Mouse (Mus musculus): Measurements from ENCODE around the gene Usmg5. TPM values are rescaled to one million over a fixed set of nuclear protein-coding genes. Genes with fewer than 3 reads are reported as not detected.

Gene Usmg5
- polyA plus RNA-seq, 1 experiment from 2014 or later = 1,638 TPM

DNA sequence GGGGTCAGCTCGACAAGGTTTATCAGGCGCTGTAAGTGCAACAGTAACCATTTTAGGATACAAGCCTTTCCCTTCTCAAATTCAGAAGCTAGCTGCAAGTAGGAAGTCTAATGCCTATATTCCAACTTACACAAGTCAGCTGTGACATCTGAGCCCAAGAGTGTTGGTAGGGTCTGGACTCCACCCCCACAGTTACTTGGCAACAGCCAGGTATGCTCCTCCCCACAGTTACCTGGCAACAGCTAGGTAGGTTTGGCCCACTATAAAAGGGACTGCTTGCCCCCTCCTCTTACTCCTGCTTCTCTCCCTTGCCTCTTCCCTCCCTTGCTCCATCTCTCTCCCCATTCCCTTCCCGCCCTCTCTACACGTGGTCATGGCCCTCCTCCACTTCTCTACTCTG lies 41.4 kb downstream of the Usmg5 start:
- no peaks in the 10 kb centered on the region for H3K27me3 ChIP-seq (ENCODE audit: control insufficient read depth, insufficient read depth, low read length)
- H3K27ac ChIP-seq (ENCODE audit: low read depth, low read length) = no peak overlapping the region
- peaks cover 12% of the 10 kb centered on the region for H3K4me1 ChIP-seq (ENCODE audit: control insufficient read depth, insufficient read depth, low read length)
- ATAC-seq (ENCODE audit: low read depth) = no peak
- no peaks in the 10 kb centered on the region for H3K9me3 ChIP-seq (ENCODE audit: control insufficient read depth, low read length)
- no peak overlapping the region for H3K4me3 ChIP-seq (ENCODE audit: low read depth, low read length)
- H3K4me2 ChIP-seq (ENCODE audit: low read depth, low read length) = peak overlapping the region; percentile 61; the same call in 1 of the 2 replicates
- WGBS = 63% methylated on average over 4 of the region's 4 CpGs
- no peaks in the 10 kb centered on the region; the same call in 1 of the 2 replicates for H3K36me3 ChIP-seq (ENCODE audit: control insufficient read depth, insufficient read depth, low read length)
- no peak overlapping the region for H3K9ac ChIP-seq (replicated peaks; ENCODE audit: low read depth, low read length)

GRCm38 (mm10) chr19:47047236-47047833 lies 43.1 kb downstream of the Usmg5 start:
- Histone ChIP-seq H3K4me2 (ENCODE audit: low read depth, low read length) (no peak overlapping the region), H3K9ac (replicated peaks; ENCODE audit: low read depth, low read length) (no peak overlapping the region), H3K27me3 (ENCODE audit: control insufficient read depth, insufficient read depth, low read length) (no peaks in the 10 kb centered on the region), H3K4me1 (ENCODE audit: control insufficient read depth, insufficient read depth, low read length) (peaks cover 12% of the 10 kb centered on the region), H3K27ac (ENCODE audit: low read depth, low read length) (no peak overlapping the region), H3K36me3 (ENCODE audit: control insufficient read depth, insufficient read depth, low read length) (no peaks in the 10 kb centered on the region; the same call in 1 of the 2 replicates), H3K4me3 (ENCODE audit: low read depth, low read length) (no peak overlapping the region), H3K9me3 (ENCODE audit: control insufficient read depth, low read length) (no peaks in the 10 kb centered on the region)
- WGBS = 91% methylated on average over 13 of the region's 13 CpGs
- ATAC-seq (ENCODE audit: low read depth) = no peak

- Histone ChIP-seq H3K27ac (ENCODE audit: low read depth, low read length) (no peak overlapping the region), H3K27me3 (ENCODE audit: control insufficient read depth, insufficient read depth, low read length) (no peaks in the 10 kb centered on the region), H3K4me2 (ENCODE audit: low read depth, low read length) (no peak overlapping the region), H3K4me1 (ENCODE audit: control insufficient read depth, insufficient read depth, low read length) (peaks cover 12% of the 10 kb centered on the region), H3K9me3 (ENCODE audit: control insufficient read depth, low read length) (no peaks in the 10 kb centered on the region), H3K4me3 (ENCODE audit: low read depth, low read length) (no peak overlapping the region), H3K9ac (replicated peaks; ENCODE audit: low read depth, low read length) (no peak overlapping the region), H3K36me3 (ENCODE audit: control insufficient read depth, insufficient read depth, low read length) (no peaks in the 10 kb centered on the region; the same call in 1 of the 2 replicates)
- 81% methylated on average over 1 of the region's 1 CpGs for WGBS
- ATAC-seq (ENCODE audit: low read depth) = no peak
Observed at GRCm38 (mm10) chr19:47046343-47046742, 44.1 kb downstream of the Usmg5 start.

GRCm38 (mm10) chr19:47043608-47044007 lies 46.8 kb downstream of the Usmg5 start:
- Histone ChIP-seq H3K27me3 (ENCODE audit: control insufficient read depth, insufficient read depth, low read length) (no peaks in the 10 kb centered on the region), H3K4me2 (ENCODE audit: low read depth, low read length) (no peak overlapping the region), H3K9me3 (ENCODE audit: control insufficient read depth, low read length) (no peaks in the 10 kb centered on the region), H3K27ac (ENCODE audit: low read depth, low read length) (no peak overlapping the region), H3K36me3 (ENCODE audit: control insufficient read depth, insufficient read depth, low read length) (peaks cover 16% of the 10 kb centered on the region), H3K9ac (replicated peaks; ENCODE audit: low read depth, low read length) (no peak overlapping the region), H3K4me1 (ENCODE audit: control insufficient read depth, insufficient read depth, low read length) (no peaks in the 10 kb centered on the region), H3K4me3 (ENCODE audit: low read depth, low read length) (no peak overlapping the region)
- no peak for ATAC-seq (ENCODE audit: low read depth)
- WGBS = 85% methylated on average over 3 of the region's 3 CpGs

- Histone ChIP-seq H3K4me3 (ENCODE audit: low read depth, low read length) (no peak overlapping the region), H3K4me1 (ENCODE audit: control insufficient read depth, insufficient read depth, low read length) (no peaks in the 10 kb centered on the region), H3K27ac (ENCODE audit: low read depth, low read length) (no peak overlapping the region), H3K36me3 (ENCODE audit: control insufficient read depth, insufficient read depth, low read length) (peaks cover 24% of the 10 kb centered on the region), H3K4me2 (ENCODE audit: low read depth, low read length) (no peak overlapping the region), H3K9me3 (ENCODE audit: control insufficient read depth, low read length) (no peaks in the 10 kb centered on the region), H3K9ac (replicated peaks; ENCODE audit: low read depth, low read length) (no peak overlapping the region), H3K27me3 (ENCODE audit: control insufficient read depth, insufficient read depth, low read length) (no peaks in the 10 kb centered on the region)
- 89% methylated on average over 3 of the region's 3 CpGs for WGBS
- no peak for ATAC-seq (ENCODE audit: low read depth)
Observed at GRCm38 (mm10) chr19:47040720-47041473, 49.5 kb downstream of the Usmg5 start.

GRCm38 (mm10) chr19:47036596-47036995 lies 53.9 kb downstream of the Usmg5 start:
- ATAC-seq (ENCODE audit: low read depth) = no peak
- WGBS = 91% methylated on average over 3 of the region's 3 CpGs
- Histone ChIP-seq H3K27me3 (ENCODE audit: control insufficient read depth, insufficient read depth, low read length) (no peaks in the 10 kb centered on the region), H3K27ac (ENCODE audit: low read depth, low read length) (no peak overlapping the region), H3K9ac (replicated peaks; ENCODE audit: low read depth, low read length) (no peak overlapping the region), H3K9me3 (ENCODE audit: control insufficient read depth, low read length) (no peaks in the 10 kb centered on the region), H3K4me2 (ENCODE audit: low read depth, low read length) (no peak overlapping the region), H3K4me3 (ENCODE audit: low read depth, low read length) (no peak overlapping the region), H3K36me3 (ENCODE audit: control insufficient read depth, insufficient read depth, low read length) (peaks cover 48% of the 10 kb centered on the region), H3K4me1 (ENCODE audit: control insufficient read depth, insufficient read depth, low read length) (no peaks in the 10 kb centered on the region)

GRCm38 (mm10) chr19:47034916-47035315 lies 55.5 kb downstream of the Usmg5 start:
- Histone ChIP-seq H3K27ac (ENCODE audit: low read depth, low read length) (no peak overlapping the region), H3K4me3 (ENCODE audit: low read depth, low read length) (no peak overlapping the region), H3K9ac (replicated peaks; ENCODE audit: low read depth, low read length) (no peak overlapping the region), H3K4me2 (ENCODE audit: low read depth, low read length) (no peak overlapping the region), H3K9me3 (ENCODE audit: control insufficient read depth, low read length) (no peaks in the 10 kb centered on the region), H3K36me3 (ENCODE audit: control insufficient read depth, insufficient read depth, low read length) (peaks cover 42% of the 10 kb centered on the region), H3K27me3 (ENCODE audit: control insufficient read depth, insufficient read depth, low read length) (no peaks in the 10 kb centered on the region), H3K4me1 (ENCODE audit: control insufficient read depth, insufficient read depth, low read length) (no peaks in the 10 kb centered on the region)
- ATAC-seq (ENCODE audit: low read depth) = no peak
- 98% methylated on average over 4 of the region's 4 CpGs for WGBS

Other genes starting within 250 kb of the Usmg5 start
- 535 and 653 TPM in 2 replicates for gene Ina, start 75.9 kb downstream of the Usmg5 start, polyA plus RNA-seq (2014; fragmentation: Nextera tagmentation; extraction: Ambion mirVana)
- gene Nt5c2, start 75.5 kb downstream of the Usmg5 start, polyA plus RNA-seq (2014; fragmentation: Nextera tagmentation; extraction: Ambion mirVana) = 72.0 and 80.3 TPM in 2 replicates
- gene Pcgf6, start 39.7 kb downstream of the Usmg5 start, polyA plus RNA-seq (2014; fragmentation: Nextera tagmentation; extraction: Ambion mirVana) = 45.0 and 46.9 TPM in 2 replicates
- 7.7 and 9.8 TPM in 2 replicates for gene Taf5, start 22.9 kb downstream of the Usmg5 start, polyA plus RNA-seq (2014; fragmentation: Nextera tagmentation; extraction: Ambion mirVana)
- gene Pdcd11, start 121 bp upstream of the Usmg5 start, polyA plus RNA-seq (2014; fragmentation: Nextera tagmentation; extraction: Ambion mirVana) = 5.9 and 6.8 TPM in 2 replicates
- 0.28 and 0.58 TPM in 2 replicates for gene Calhm2, start 47.6 kb upstream of the Usmg5 start, polyA plus RNA-seq (2014; fragmentation: Nextera tagmentation; extraction: Ambion mirVana)
- gene Calhm1, start 53.6 kb upstream of the Usmg5 start, polyA plus RNA-seq (2014; fragmentation: Nextera tagmentation; extraction: Ambion mirVana) = not detected in 2 replicates
- 0.33 TPM in 1 of 2 replicates, not detected in the other for gene Calhm3, start 67.1 kb upstream of the Usmg5 start, polyA plus RNA-seq (2014; fragmentation: Nextera tagmentation; extraction: Ambion mirVana)
- gene Neurl1a, start 88.2 kb upstream of the Usmg5 start, polyA plus RNA-seq (2014; fragmentation: Nextera tagmentation; extraction: Ambion mirVana) = 12.1 and 14.4 TPM in 2 replicates

Data from neural tube, embryonic 14.5 days (tissue).